Mouse (Mus musculus): ENCODE measurements around the gene Traf6. TPM values are rescaled to one million over a fixed set of nuclear protein-coding genes. Genes with fewer than 3 reads are reported as not detected.
A peak's percentile ranks its signal among the peaks of the same experiment; 100 is the strongest.

Gene Traf6
- polyA plus RNA-seq, 1 experiment from 2014 or later, result 4.0 TPM

DNA sequence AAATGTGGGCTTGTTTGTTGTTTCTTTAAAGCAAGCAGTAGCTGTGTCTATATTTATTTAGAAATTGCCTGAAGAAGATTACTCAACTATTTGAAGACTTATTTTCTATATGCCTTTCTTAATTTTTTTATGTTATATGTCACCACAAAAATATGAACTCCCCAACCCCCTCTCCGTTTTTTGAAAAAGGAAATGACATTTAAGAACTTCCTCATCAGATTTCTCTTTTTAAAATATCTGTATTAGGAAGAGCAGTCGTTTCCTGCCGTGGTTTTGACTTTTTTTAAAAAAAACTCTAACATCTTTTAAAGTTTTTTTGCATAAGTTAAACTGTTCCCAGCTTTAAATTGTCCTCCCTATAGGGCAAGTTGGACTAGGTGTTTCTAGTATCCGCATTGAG, 21.1 kb downstream of the Traf6 start:
- H3K4me2 ChIP-seq, result no peak overlapping the region

DNA sequence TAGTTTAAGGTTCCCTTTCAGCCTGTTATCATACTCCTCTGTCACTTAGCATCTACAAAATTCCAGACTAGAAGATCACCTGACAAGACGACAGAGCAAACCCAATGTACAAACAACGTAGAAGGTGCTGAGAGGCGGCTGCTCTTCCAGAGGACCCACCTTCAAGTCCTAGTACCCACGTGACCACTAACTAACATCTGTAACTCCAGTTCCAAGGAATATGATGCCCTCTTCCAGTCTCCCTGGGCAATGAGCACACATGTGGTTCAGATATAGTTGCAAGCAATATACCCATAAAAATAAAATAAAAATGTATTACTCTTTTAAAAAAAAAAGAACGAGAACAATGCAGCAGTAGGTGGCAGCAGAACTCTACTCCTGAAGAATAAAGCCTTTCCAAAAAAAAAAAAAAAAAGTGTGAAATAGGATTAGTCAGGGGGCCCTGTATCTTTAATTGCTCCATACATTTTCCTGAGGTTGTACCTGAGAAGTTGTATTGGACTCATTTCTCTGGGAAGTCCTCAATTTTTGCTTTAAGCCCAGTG, 27.8 kb downstream of the Traf6 start:
- no peaks in the 10 kb centered on the region for H3K27me3 ChIP-seq (replicated peaks)
- no peak overlapping the region for H3K9ac ChIP-seq (replicated peaks)
- no peaks in the 10 kb centered on the region for H3K9me3 ChIP-seq (replicated peaks)
- H3K4me1 ChIP-seq, result no peaks in the 10 kb centered on the region
- ATAC-seq (ENCODE audit: low FRiP score), result no peak
- H3K4me3 ChIP-seq (replicated peaks), result no peak overlapping the region
- H3K4me2 ChIP-seq, result no peak overlapping the region
- H3K36me3 ChIP-seq, result no peaks in the 10 kb centered on the region
- no peak overlapping the region for H3K27ac ChIP-seq (replicated peaks)
- 47% methylated on average over 5 of the region's 5 CpGs for WGBS

More for the DNA sequence above, 21.1 kb downstream of the Traf6 start:
- H3K9me3 ChIP-seq (replicated peaks), result no peaks in the 10 kb centered on the region
- no peaks in the 10 kb centered on the region for H3K27me3 ChIP-seq (replicated peaks)
- no peak overlapping the region for H3K9ac ChIP-seq (replicated peaks)
- peaks cover 19% of the 10 kb centered on the region for H3K36me3 ChIP-seq
- no peaks in the 10 kb centered on the region for H3K4me1 ChIP-seq
- H3K27ac ChIP-seq (replicated peaks), result no peak overlapping the region
- ATAC-seq (ENCODE audit: low FRiP score), result no peak
- H3K4me3 ChIP-seq (replicated peaks), result no peak overlapping the region
- 94% methylated on average over 4 of the region's 4 CpGs for WGBS

GRCm38 (mm10) chr2:101711608-101712007, 33.4 kb downstream of the Traf6 start:
- ATAC-seq (ENCODE audit: low FRiP score), result no peak
- H3K4me1 ChIP-seq, result no peaks in the 10 kb centered on the region
- H3K4me2 ChIP-seq, result no peak overlapping the region
- no peak overlapping the region for H3K9ac ChIP-seq (replicated peaks)
- H3K36me3 ChIP-seq, result no peaks in the 10 kb centered on the region
- no peaks in the 10 kb centered on the region for H3K9me3 ChIP-seq (replicated peaks)
- H3K27me3 ChIP-seq (replicated peaks), result no peaks in the 10 kb centered on the region
- WGBS, result 91% methylated on average over 3 of the region's 3 CpGs
- no peak overlapping the region for H3K27ac ChIP-seq (replicated peaks)
- no peak overlapping the region for H3K4me3 ChIP-seq (replicated peaks)

DNA sequence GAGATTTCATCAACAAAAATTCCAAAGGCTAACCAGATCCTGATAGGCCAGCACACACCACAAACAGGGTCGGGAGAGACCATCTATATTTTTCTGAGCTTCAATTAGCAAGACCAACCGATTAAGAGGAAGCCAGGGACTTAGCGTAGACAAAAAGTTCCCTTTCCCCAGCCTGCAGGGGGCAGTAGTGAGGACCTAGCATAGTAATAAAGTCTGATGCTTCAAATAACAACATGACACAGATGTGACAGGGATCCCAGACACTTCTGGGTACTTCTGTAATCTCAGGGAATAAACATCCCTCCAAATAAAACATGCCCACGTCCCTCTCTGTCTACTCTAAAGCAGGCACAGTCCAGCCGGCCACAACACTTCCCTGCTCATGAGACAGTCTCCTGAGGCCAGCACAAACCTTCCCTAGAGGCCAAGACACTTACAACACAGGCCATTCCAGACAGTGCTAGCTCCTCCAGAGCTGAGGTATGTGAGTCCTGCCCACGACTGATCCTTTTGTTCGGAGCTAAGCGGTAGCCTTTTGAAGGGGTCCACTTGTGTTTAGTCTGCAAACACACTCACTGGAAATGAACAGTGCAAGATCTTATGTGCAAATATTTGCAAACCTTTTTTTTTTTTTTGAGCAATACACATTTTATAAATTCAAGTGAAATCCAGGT, 37.6 kb downstream of the Traf6 start:
- Histone ChIP-seq H3K9me3 (replicated peaks) (no peaks in the 10 kb centered on the region), H3K4me2 (no peak overlapping the region), H3K27me3 (replicated peaks) (no peaks in the 10 kb centered on the region), H3K4me3 (replicated peaks) (no peak overlapping the region), H3K4me1 (no peaks in the 10 kb centered on the region), H3K36me3 (no peaks in the 10 kb centered on the region), H3K27ac (replicated peaks) (no peak overlapping the region), H3K9ac (replicated peaks) (no peak overlapping the region)
- WGBS, result 86% methylated on average over 8 of the region's 8 CpGs
- no peak for ATAC-seq (ENCODE audit: low FRiP score)

- Histone ChIP-seq H3K4me2 (no peak overlapping the region), H3K4me3 (replicated peaks) (no peak overlapping the region), H3K4me1 (no peaks in the 10 kb centered on the region), H3K9ac (replicated peaks) (no peak overlapping the region), H3K27me3 (replicated peaks) (no peaks in the 10 kb centered on the region), H3K36me3 (no peaks in the 10 kb centered on the region), H3K9me3 (replicated peaks) (no peaks in the 10 kb centered on the region), H3K27ac (replicated peaks) (no peak overlapping the region)
- WGBS, result 95% methylated on average over 13 of the region's 13 CpGs
- ATAC-seq (ENCODE audit: low FRiP score), result no peak
Measured at GRCm38 (mm10) chr2:101717162-101717561, 38.9 kb downstream of the Traf6 start.

GRCm38 (mm10) chr2:101721835-101722234, 43.6 kb downstream of the Traf6 start:
- no peaks in the 10 kb centered on the region for H3K27me3 ChIP-seq (replicated peaks)
- H3K36me3 ChIP-seq, result no peaks in the 10 kb centered on the region
- no peak overlapping the region for H3K9ac ChIP-seq (replicated peaks)
- 87% methylated on average over 4 of the region's 4 CpGs for WGBS
- ATAC-seq (ENCODE audit: low FRiP score), result no peak
- no peak overlapping the region for H3K4me3 ChIP-seq (replicated peaks)
- H3K27ac ChIP-seq (replicated peaks), result no peak overlapping the region
- no peaks in the 10 kb centered on the region for H3K9me3 ChIP-seq (replicated peaks)
- H3K4me1 ChIP-seq, result peaks cover 16% of the 10 kb centered on the region
- no peak overlapping the region for H3K4me2 ChIP-seq

DNA sequence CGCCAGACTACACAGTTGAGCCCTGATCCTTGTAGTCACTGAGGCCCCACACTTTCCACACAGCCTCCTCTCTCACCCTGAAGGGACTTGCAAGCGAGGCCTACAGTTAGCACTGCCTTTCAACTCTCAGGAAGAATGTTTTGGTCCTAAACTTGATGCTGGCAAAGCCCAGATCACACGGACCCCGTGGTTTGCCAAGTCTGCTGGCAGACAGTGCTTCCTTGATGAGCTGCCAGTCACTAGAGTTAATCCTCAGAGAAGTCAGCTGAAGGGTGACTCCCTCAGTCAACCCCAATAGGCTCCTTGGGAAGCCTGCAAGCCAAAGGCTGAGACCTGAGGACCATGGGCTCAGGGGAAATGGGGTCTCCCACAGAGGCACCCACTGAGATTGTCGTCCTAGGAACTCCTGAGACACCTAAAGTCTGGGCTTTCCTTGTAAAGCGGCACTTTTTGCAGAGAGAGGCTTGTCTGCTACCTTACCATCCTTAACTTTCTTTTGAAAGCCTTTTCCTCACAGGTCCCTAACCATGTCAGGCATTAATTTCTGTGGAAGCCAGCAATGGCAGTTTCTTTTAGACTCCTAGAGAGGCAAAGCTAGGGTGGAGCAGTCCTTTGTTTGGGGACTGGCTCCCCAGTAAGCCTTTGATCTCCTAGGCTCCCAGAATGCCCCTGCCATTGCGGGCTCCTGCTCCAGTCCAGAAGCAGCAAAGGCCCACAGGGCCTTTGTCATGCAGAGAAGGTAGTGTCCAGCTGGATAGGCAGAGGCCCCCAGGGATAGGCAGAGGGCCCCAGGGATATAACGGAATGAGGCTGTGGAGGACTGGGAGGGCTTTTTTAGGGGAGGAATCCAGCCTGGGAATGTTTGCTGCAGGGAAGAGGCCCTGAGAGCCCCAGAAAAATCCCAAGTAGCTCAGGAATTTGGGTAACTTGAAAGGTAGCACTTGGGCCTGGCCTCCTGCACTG, 44.4 kb downstream of the Traf6 start:
- H3K4me1 ChIP-seq, result peaks cover 16% of the 10 kb centered on the region
- H3K9ac ChIP-seq (replicated peaks), result no peak overlapping the region
- H3K9me3 ChIP-seq (replicated peaks), result no peaks in the 10 kb centered on the region
- no peak overlapping the region for H3K4me2 ChIP-seq
- H3K27ac ChIP-seq (replicated peaks), result no peak overlapping the region; the same call in 1 of the 2 replicates
- no peaks in the 10 kb centered on the region for H3K36me3 ChIP-seq
- WGBS, result 28% methylated on average over 8 of the region's 8 CpGs
- H3K27me3 ChIP-seq (replicated peaks), result no peaks in the 10 kb centered on the region
- ATAC-seq (ENCODE audit: low FRiP score), result no peak
- no peak overlapping the region for H3K4me3 ChIP-seq (replicated peaks)

GRCm38 (mm10) chr2:101723333-101723881, 45.2 kb downstream of the Traf6 start:
- Histone ChIP-seq H3K9me3 (replicated peaks) (no peaks in the 10 kb centered on the region), H3K4me3 (replicated peaks) (no peak overlapping the region), H3K9ac (replicated peaks) (no peak overlapping the region), H3K27me3 (replicated peaks) (no peaks in the 10 kb centered on the region), H3K36me3 (no peaks in the 10 kb centered on the region), H3K4me1 (peaks cover 16% of the 10 kb centered on the region), H3K27ac (replicated peaks) (no peak overlapping the region), H3K4me2 (no peak overlapping the region)
- ATAC-seq (ENCODE audit: low FRiP score), result no peak
- 46% methylated on average over 10 of the region's 10 CpGs for WGBS

- Histone ChIP-seq H3K4me3 (replicated peaks) (no peak overlapping the region), H3K27ac (replicated peaks) (no peak overlapping the region), H3K36me3 (no peaks in the 10 kb centered on the region), H3K27me3 (replicated peaks) (no peaks in the 10 kb centered on the region), H3K4me2 (no peak overlapping the region), H3K4me1 (peaks cover 13% of the 10 kb centered on the region), H3K9ac (replicated peaks) (no peak overlapping the region), H3K9me3 (replicated peaks) (no peaks in the 10 kb centered on the region)
- peak; percentile 59 for ATAC-seq (ENCODE audit: low FRiP score)
Measured at GRCm38 (mm10) chr2:101727787-101728186, 49.6 kb downstream of the Traf6 start.

- no peaks in the 10 kb centered on the region for H3K9me3 ChIP-seq (replicated peaks)
- H3K27me3 ChIP-seq (replicated peaks), result no peaks in the 10 kb centered on the region
- WGBS, result 45% methylated on average over 1 of the region's 1 CpGs
- H3K4me1 ChIP-seq, result no peaks in the 10 kb centered on the region
- H3K36me3 ChIP-seq, result no peaks in the 10 kb centered on the region
- H3K9ac ChIP-seq (replicated peaks), result no peak overlapping the region
- no peak overlapping the region for H3K4me2 ChIP-seq
- H3K27ac ChIP-seq (replicated peaks), result no peak overlapping the region
- no peak for ATAC-seq (ENCODE audit: low FRiP score)
- H3K4me3 ChIP-seq (replicated peaks), result no peak overlapping the region
Measured at GRCm38 (mm10) chr2:101729472-101729871, 51.2 kb downstream of the Traf6 start.

DNA sequence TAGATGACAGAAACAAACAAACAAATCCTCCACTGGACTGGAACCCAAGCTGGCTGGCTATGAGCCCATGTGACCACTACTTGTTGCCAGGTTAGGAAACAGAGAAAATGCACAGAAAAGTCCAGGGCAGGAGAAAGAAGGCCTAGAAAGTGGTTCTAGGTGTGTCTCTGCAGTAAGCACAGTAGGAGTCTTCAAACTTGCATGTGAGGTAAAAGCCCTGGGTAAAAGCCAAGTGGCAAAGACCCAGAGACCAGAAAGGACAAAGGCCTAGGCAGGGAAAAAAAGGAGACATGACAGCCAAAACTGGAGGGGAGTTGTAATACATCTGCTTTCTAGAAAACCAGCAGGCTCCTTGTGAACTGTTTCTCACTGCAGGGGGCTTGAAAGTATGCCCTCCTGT, 52.7 kb downstream of the Traf6 start:
- no peak overlapping the region for H3K27ac ChIP-seq (replicated peaks)
- H3K27me3 ChIP-seq (replicated peaks), result no peaks in the 10 kb centered on the region
- H3K4me1 ChIP-seq, result no peaks in the 10 kb centered on the region
- no peak overlapping the region for H3K4me3 ChIP-seq (replicated peaks)
- H3K9me3 ChIP-seq (replicated peaks), result no peaks in the 10 kb centered on the region
- no peak overlapping the region for H3K4me2 ChIP-seq
- no peak for ATAC-seq (ENCODE audit: low FRiP score)
- H3K36me3 ChIP-seq, result no peaks in the 10 kb centered on the region
- H3K9ac ChIP-seq (replicated peaks), result no peak overlapping the region
